Mouse (Mus musculus) inflammation-experienced regulatory T-cells, adult 6 months (primary cell): ENCODE measurements at regions not wholly inside any gene's neighbourhood (a gene's known extent, or its start where the extent isn't known, plus 50 kb on each side); places are given as distances from the start of the nearest gene placed in this dataset.

Experiments used
- ATAC-seq: one replicate; pipeline ENCODE4 v1.8.0; 2017

GRCm38 (mm10) chr2:114260397-114261071 lies 59.3 kb upstream of the Zfp770 start:
- peak; percentile 52 for ATAC-seq

- no peak for ATAC-seq
These were observed 58.3 kb upstream of the Zfp770 start for GRCm38 (mm10) chr2:114259539-114259938.
